Mouse (Mus musculus) thymus, postnatal 36 days (tissue): Measurements from ENCODE around the gene Dusp16.

Experiments
- DNase-seq, 2 experiments: peaks; one replicate each; pipeline ENCODE4 v3.0.0; 2022; ENCODE audit warnings: mixed read lengths in 2 of 2

The Dusp16 gene

DNA sequence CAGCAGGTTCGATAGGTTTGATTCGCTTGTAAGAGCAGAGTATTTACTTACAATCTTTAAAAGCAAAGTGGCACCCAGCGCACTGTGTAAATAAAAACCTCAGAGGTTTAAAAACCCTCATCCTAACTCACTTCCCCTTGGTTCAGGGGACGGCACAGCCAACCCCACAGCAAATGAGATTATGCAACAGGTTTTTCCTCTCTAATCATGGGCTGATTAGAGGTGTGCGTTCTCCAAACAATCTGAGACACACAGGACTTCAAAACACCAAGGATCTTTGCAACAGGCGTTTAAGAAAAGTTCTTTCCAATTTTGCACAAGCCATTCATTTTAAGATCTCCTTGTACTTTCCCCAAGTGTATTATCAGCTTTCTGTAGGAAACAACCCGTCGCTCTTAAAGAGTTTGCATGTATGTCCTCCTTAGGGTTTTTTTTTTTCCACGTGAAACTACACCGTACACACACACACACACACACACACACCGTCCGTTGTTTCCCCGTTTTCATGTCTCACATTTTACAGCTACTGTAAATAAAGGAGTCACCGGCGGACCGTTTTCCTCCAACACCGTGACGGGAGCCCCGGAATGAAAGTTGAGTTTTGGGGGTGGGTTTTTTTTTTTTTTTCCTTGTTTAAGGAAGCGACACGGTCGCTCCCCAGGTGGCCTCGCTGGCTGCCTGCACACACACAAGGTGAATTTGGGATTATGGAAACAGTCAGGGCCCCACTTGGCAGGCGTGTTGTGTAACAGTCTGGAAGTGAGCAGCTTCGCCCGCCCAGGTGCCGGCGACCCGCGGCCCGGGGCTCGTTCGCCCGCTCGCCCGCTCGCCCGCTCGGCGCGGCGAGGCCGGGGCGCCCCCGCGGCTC lies 940 bp downstream of the Dusp16 start:
- peak in 1 of 2 experiments; percentile 38 for DNase-seq

DNA sequence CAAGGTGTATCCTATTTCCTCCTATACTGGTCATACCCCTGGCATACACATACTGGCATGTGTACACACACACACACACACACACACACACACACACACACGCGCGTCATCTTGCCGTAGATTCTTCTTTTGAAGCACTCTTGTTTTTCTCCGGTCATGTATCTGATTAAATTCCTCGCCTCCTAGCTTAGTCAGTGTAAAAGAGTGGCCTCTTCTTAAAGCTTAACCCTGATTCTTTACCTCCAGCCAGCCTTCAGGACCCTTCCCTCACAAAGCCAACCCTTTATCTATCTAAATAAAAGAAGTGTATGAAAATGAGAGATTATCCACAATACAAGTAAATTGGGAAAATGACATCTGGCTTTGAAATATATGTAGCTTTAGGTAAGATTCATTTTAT lies 3.3 kb downstream of the Dusp16 start:
- DNase-seq, result no peak

DNA sequence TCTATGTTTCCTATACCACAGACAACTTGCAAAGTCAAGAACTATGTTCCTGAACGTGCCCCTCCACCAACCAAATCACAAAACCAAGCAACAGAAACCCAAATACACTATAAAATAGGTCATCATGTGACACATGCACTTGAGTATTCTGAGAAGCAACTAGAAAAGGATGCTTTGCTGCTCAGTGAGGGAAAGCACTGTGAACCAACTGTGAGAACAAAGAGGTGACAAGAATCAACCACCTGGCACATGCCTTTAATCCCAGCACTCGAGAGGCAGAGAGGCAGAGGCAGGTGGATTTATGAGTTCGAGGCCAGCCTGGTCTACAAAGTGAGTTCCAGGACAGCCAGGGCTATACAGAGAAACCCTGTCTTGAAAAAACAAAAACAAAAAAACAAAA lies 6.0 kb downstream of the Dusp16 start:
- DNase-seq, result peak; percentile 33 to 52

DNA sequence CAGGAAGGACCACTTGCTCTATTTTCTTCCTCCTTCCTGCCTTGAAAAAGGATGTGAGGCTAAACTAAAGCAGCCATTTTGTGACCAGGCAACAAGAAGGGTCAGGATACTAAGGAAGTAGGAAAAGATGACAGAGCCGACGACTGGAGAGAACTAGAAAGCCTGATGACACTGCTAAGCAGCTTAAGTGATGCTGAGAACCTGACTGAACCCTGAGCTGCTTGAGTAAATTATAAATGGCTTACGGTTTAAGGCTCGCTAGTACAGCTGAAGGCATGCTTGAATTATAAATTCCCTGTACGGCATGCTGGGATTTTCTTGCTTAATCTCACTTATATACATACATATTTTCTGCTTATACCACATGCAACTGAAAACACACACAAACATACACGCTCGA lies 9.5 kb downstream of the Dusp16 start:
- no peak for DNase-seq

DNA sequence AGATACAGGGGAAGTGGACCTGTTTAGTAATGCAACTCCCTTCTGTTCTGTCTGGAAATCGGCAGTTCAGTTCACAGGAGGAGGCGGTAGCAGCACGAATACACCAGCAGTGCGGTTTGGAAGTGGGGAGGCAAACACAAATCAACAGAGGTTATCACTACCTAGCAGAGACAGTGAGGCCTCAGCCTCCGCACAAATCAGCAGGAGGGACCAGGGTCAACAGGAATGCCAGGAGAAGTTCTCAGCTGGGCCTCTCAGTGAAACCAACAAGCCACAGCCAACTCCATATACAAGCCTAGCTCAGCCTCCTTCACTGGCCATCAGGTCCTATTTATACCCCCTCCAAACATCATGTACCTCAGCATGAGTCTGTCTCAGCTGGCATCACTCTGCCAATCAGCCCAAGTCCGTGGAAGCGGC lies 10.9 kb downstream of the Dusp16 start:
- DNase-seq, result no peak

DNA sequence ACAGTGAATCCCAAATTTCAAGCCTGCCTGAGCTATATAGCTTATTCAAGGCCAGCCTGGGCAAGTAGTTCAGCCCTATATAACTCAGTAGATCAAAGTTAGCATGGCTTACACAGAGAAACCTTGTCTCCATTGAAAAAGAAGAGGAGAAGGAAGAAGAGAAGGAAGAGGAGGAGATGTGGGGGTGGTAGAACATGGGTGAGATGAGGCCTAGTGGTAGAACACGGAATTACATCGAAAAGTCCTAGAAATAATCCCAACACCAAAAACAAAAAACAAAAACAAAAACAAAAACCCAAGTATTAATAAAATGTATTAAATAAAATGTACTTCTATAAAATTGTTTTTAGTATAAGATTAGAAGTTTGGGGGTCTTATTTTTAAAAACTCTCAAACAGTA lies 12.4 kb downstream of the Dusp16 start:
- no peak for DNase-seq

DNA sequence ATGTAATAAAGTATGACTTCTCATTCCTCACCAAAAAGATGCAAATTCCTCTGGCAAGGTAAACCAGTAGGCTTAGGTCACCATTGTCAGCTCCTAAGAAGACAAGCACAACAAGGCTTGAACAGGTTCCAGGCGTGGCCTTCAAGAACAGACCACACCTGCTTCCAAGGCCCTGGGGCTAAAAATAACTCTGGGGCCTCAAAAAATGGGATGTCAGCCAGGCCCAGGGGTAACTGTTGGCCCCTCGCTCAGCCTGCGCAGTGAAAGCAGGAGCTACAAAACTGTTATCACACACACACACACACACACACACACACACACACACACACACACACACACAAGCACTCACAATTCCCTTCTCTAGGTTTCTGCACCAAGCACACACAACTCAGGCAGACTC lies 18.5 kb downstream of the Dusp16 start:
- DNase-seq, result no peak

DNA sequence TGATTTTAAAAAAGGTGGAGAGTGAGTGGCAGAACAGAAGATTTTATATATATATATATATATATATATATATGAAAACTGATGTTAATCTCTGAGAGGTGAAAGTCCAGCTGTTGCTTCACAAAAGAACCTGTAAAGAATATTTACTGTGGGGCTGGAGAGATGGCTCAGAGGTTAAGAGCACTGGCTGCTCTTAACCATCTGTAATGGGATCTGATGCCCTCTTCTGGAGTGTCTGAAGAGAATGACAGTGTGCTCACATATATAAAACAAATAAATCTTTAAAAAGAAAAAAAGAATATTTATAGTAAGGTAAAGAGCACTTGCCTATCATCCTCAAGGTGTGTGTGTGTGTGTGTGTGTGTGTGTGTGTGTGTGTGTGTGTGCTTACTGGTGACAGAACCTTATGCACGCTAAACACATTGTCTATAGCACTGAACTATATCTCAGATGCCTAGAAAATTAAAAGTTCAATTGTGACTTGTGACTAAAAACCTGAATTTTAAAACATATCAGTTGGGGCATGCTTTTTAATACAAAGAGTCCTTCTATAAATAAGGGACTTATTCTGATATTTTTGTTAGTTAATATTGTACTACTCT lies 19.0 kb downstream of the Dusp16 start:
- no peak for DNase-seq

DNA sequence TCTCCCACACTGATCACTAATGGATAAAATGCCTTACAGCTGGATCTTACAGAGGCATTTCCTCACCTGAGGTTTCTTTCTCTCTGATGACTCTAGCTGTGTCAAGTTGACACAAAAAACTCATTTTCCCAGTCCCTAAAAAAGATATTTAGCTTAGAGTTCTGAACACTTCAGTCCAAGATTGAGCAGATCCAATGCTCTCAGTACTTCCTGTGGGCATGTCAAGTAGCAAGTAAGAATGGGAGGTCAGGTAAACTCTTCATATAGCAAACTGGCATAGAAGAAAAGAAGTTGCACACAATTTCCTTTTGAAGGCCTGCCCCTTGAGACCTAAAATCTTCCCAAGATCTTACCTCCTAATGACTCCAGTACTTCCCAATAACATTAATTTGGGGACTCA lies 22.1 kb downstream of the Dusp16 start:
- DNase-seq, result no peak

DNA sequence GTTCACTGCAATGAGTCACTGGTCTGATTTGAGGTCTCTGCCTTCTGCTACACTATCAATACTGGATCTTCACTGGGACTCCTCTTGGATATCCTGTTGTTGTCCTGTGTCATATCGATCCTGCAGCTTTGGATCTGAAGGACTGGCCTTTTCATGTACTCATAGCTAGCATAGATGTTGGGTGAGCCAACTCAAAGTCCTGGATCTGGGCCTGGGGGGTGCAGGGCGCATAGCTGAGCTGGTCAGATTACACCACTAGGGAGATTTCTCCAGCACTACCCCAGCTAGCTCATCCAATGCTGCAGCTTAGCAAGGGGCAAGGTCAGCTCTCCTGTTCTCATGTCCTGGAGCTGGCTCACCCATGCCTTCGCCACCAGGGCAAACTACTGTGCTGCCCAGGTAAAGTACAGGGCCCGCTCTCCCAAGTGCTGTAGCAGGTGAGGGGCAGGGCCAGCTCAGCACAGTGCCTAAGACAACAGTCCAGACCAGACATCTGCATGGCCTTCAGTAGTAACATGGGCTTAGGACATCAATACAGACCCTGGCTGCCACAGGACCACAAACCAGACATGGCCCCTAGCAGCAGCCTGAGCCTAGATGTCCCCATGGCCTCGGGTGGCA lies 27.9 kb downstream of the Dusp16 start:
- no peak for DNase-seq

DNA sequence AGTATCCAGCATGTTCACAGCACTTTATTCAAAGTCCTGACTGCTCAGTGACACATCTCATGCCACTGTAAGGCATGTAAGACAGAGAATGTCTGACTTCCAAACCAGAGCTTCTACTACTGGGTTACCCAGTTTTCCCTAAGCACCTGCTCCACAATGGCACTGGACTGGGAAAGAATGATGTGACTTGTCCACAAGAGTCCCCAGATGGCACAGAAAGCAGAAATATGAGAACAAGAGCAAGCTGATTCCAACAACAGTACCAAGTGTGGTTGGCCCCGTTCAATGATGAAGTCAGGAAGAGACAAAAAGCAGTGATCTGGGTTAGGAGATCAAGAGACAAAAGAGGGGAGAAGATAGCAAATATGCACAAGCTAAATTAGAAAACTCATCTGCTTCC lies 29.0 kb downstream of the Dusp16 start:
- DNase-seq, result no peak

DNA sequence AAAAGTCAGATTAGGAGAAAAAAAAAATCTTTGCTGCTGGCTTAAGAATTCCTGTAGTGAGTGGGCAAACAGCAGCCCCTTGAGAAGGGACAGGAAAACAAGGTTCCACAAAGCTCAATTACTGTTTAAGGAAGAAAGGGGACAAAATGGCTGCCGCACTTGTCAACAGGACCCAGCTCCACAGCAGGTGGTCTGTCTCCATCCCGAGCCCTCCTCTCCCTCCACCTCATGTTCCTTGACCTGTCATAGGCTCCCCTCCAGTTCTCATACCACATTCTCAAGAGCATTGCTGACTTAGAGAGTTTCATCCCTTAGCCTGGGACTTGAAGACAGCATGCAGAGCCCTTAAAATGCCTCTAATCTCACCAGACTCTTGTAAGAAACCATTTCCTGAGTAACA lies 30.6 kb downstream of the Dusp16 start:
- no peak for DNase-seq

DNA sequence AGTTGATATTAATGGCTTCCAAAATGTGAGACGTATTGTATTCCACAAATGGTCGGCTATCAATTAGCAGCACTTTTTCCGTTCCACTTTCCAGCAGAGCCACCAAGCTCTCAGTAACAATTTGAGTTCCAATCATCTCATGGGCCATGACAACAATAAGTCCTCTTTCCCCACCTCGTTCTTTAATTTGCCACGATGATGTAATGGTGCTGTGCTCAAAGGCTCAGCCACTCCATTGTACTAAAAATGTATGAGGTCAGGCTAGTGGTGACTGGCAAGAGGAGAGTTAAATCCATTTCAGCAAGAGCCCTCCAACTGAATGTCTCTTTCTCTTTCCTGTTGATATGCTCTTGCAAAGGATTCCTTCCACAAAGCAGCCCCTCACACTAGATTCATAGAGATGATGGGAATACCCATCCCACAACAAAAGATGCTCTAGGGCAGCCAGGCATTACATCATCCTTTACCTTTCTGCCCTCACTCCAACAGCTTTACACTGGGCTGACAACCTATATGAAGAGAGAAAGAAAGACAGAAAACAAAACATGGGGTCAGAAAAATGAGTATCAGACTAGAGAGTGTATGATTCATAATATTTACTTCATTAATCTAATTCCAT lies 31.4 kb downstream of the Dusp16 start:
- no peak for DNase-seq

DNA sequence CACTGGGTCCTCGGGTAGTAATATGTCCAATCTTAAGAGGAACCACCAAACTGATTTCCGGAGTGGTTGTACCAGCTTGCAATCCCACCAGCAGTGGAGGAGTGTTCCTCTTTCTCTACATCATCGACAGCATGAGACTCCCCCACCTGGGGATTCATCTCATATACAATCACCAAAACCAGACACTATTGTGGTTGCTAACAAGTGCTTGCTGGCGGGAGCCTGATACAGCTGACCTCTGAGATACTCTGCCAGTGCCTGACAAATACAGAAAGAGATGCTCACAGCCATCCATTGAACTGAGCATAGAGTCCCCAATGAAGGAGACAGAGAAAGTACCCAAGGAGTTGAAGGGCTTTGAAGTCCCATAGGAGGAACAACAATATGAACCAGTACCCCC lies 36.4 kb downstream of the Dusp16 start:
- no peak for DNase-seq

DNA sequence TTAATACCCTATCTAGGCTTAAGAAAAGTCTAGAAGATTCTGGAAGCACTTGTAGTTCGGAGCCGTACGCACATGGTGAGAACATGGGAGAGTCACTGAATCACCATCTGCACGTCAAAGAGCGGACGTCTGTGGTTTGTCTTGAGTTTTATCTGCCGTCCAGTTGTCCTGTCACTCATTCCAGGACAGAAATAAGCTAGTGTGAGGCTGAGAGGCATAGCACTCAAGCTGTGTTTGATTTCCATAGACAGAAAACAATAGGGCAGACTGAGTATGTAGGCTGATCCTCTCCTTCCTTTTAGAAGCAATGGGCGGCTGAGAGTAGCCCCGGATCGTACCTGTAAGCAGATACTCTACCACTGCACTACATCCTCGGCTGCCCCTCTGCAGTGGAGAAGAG lies 38.6 kb downstream of the Dusp16 start:
- DNase-seq, result no peak

DNA sequence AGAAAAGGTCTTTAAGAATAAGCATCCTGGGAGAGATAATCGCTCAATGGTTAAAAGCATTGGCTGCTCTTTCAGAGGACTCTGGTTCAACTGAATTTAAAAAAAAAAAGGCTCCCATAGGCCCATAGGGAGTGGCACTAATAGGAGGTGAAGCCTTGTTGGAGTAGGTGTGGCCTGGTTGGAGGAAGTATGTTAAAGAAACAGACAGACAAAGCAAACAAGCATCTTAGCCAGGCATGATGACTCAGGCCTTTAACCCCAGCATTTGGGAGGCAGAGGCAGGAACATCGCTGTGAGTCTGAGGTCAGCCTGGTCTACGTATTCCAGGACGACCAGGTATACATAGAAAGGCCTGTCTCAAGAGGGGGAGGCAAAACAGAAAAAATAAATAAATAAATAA lies 39.0 kb downstream of the Dusp16 start:
- no peak for DNase-seq

DNA sequence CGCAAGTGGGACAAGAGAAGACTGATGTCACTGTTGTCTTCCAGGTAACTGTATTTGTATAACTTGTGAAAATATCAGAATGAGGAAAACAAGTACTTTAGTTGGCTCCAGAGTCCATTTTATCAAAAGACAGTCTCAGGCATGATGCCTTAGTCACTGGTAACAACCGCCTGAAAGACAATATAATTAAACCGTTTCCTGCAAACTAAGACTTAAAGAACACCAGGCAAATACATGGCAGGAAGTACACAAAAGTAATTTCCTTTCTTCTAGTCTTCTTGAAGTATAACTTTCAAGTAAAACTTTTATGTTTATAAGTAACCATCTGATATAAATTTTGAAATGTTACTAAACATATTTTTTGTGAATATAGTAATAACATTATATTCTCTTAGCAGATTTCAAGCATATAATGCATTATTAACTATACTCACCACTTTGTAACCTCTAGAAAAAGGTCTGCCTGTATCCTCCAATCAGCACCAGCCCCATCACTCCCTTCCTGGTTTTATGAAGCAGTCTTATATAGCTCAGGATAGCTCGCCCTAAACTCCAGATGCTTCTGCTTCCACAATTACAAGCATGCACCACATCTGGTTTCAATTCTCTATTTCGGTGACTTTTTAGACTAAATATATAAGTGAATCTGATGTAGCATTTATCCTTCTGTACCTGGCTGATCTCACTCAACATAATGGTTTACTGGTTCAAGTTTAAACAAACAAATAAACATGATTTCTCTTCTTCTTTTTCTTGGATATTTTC lies 40.4 kb downstream of the Dusp16 start:
- no peak for DNase-seq

DNA sequence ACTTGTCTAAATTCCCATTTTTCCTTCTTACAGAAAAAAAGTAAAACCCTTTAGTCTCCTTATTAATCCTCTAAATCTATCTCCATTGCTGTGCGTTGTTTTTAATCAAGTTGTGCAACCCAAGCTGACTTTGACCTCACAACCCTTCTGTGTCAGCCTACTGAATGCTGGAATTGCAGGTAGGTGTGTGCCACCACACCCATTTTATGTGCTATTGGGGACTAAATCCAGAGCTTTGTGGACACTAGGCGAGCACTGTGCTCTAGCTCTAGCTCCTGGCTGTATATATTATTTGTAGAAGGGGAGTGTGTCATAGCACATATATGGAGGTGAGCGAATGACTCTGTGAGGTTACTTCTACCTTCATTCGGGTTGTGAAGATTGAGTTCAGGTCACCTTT lies 41.3 kb downstream of the Dusp16 start:
- DNase-seq, result no peak

DNA sequence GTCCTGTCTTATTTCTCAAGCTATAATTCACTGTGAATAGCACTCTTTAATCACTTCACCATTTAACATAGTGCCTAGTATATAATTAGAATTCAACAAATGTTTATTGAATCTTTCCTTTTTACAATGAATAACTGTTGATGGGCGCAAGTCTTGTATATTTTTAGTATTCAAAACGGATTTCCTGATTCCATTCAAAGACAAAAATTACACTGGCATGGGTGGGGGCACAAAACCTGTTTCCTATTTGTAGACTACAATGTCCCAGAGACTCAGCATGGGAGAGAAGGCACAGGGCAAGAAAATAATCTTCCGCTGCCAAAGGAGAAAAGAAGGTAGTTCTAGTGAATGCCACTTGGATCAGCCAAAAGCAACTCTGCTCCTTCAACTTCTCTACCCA lies 44.3 kb downstream of the Dusp16 start:
- DNase-seq, result no peak

DNA sequence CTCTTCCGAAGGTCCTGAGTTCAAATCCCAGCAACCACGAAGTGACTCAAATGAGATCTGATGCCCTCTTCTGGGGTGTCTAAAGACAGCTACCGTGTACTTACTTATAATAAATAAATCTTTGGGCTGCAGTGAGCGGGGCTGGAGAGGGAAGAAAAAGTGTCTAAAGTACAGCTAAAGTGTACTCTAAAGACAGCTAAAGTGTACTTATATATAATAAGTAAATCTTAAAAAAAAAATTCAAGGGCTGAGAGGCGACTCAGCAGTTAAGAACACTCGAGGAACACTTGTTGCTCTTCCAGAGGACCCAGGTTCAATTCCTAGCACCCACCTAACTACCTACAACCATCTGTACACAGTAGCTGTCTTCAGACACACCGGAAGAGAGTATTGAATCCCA lies 46.5 kb downstream of the Dusp16 start:
- no peak for DNase-seq

DNA sequence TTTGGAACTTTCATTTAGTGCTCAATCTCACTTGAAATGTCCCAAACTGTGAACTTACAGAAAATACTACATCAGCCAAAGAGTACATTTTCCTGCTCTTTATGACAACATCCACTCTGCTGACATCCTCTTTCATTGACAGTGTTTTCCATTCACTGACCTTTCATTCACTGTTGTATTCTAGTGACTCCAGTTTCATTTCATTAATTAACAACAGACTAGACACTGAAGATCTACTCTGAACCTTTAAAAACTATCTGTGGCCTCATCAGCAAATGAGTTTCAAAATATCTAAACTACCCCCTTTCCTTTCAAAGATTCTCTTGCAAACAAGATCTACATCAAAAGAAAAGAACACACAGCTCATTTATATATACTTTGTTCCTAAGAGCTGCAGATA lies 48.9 kb downstream of the Dusp16 start:
- DNase-seq, result no peak

DNA sequence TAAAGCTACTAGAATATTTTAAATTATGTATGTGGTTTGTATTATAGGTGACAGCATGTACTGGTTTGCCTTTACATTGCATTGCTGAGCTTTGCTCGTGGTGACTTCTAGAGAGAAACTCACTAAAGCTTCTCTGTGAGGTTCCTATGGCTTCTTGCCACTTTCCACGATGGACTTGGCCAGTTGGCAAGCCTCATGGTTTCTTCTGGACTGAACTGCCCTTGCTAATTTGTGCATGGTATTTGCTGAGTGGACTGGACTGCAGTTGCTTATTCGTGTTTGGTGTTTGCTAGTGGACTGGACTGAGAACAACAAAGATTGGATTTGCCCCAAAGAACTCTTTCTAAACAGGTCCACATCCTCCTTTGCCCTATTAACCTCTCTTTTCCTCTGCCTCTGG lies 55.6 kb downstream of the Dusp16 start:
- DNase-seq, result no peak

DNA sequence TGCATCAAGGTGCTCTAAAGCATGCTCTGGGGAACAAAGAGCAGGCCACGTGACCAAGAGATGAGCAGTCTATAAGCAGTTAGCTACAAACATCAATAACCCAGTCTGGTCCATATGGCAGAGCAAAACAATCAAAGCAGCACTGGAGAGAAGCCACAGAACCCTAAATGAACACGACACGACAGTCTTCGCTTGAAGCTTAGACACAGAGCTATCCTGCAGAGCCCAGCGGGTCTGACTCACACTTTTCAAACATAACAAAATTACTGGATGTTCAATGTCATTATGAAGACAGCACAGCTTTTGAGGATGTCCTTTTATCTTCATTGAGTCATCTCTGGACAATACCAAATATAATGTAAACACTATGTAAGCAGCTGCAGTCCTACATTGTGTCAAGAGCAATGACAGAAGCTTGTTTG lies 58.6 kb downstream of the Dusp16 start:
- no peak for DNase-seq
